Mouse (Mus musculus): ENCODE measurements around the gene F5. TPM values are rescaled to one million over a fixed set of nuclear protein-coding genes. Genes with fewer than 3 reads are reported as not detected.

F5 gene
- total RNA-seq, 2 experiments from 2014 or later = 1.7 to 2.6 TPM

GRCm38 (mm10) chr1:164154983-164155382, 3.3 kb downstream of the F5 start:
- DNase-seq = no peak
- intact Hi-C loops (cut with DNase I) = no loop called here

- intact Hi-C loops (cut with DNase I) = no loop called here
- no peak for DNase-seq
Observed at GRCm38 (mm10) chr1:164158571-164158970, 6.9 kb downstream of the F5 start.

- intact Hi-C loops (cut with DNase I) = no loop called here
- no peak for DNase-seq
Observed at GRCm38 (mm10) chr1:164159781-164160180, 8.1 kb downstream of the F5 start.

GRCm38 (mm10) chr1:164162745-164163144, 11.1 kb downstream of the F5 start:
- DNase-seq = no peak
- intact Hi-C loops (cut with DNase I) = no loop called here

- DNase-seq = no peak
- intact Hi-C loops (cut with DNase I) = no loop called here
Observed at GRCm38 (mm10) chr1:164168818-164169217, 17.2 kb downstream of the F5 start.

- no peak for DNase-seq
- intact Hi-C loops (cut with DNase I) = no loop called here
Observed at GRCm38 (mm10) chr1:164170434-164170833, 18.8 kb downstream of the F5 start.

GRCm38 (mm10) chr1:164173145-164173544, 21.5 kb downstream of the F5 start:
- no peak for DNase-seq
- intact Hi-C loops (cut with DNase I) = no loop called here

GRCm38 (mm10) chr1:164176856-164177255, 25.2 kb downstream of the F5 start:
- intact Hi-C loops (cut with DNase I) = no loop called here
- DNase-seq = no peak

- DNase-seq = no peak
- intact Hi-C loops (cut with DNase I) = no loop called here
Observed at GRCm38 (mm10) chr1:164178429-164178828, 26.8 kb downstream of the F5 start.

GRCm38 (mm10) chr1:164184142-164184870, 32.7 kb downstream of the F5 start:
- intact Hi-C loops (cut with DNase I) = loop anchor here (5.0 kb wide), 1 partner anchor 177 kb away; no protein-coding TSS in a partner anchor
- peak; percentile 55 to 61 for DNase-seq

GRCm38 (mm10) chr1:164184871-164185223, 33.2 kb downstream of the F5 start:
- intact Hi-C loops (cut with DNase I) = loop anchor here (5.0 kb wide), 1 partner anchor 178 kb away; no protein-coding TSS in a partner anchor
- no peak for DNase-seq

GRCm38 (mm10) chr1:164185316-164185715, 33.7 kb downstream of the F5 start:
- intact Hi-C loops (cut with DNase I) = no loop called here
- DNase-seq = no peak

- intact Hi-C loops (cut with DNase I) = no loop called here
- DNase-seq = no peak
Observed at GRCm38 (mm10) chr1:164187002-164187560, 35.4 kb downstream of the F5 start.

GRCm38 (mm10) chr1:164199551-164199950, 47.9 kb downstream of the F5 start:
- intact Hi-C loops (cut with DNase I) = no loop called here
- no peak for DNase-seq

- DNase-seq = no peak
- intact Hi-C loops (cut with DNase I) = no loop called here
Observed at GRCm38 (mm10) chr1:164208437-164208836, 56.8 kb downstream of the F5 start.

- intact Hi-C loops (cut with DNase I) = no loop called here
- DNase-seq = no peak
Observed at GRCm38 (mm10) chr1:164210899-164211298, 59.3 kb downstream of the F5 start.

- intact Hi-C loops (cut with DNase I) = no loop called here
- DNase-seq = no peak
Observed at GRCm38 (mm10) chr1:164212686-164213085, 61.0 kb downstream of the F5 start.

GRCm38 (mm10) chr1:164214190-164214589, 62.6 kb downstream of the F5 start:
- intact Hi-C loops (cut with DNase I) = no loop called here
- no peak for DNase-seq

- intact Hi-C loops (cut with DNase I) = no loop called here
Observed at GRCm38 (mm10) chr1:164215097-164215496, 63.5 kb downstream of the F5 start.

GRCm38 (mm10) chr1:164215540-164215939, 63.9 kb downstream of the F5 start:
- intact Hi-C loops (cut with DNase I) = no loop called here

More at GRCm38 (mm10) chr1:164215097-164215496, 63.5 kb downstream of the F5 start:
- DNase-seq = no peak

GRCm38 (mm10) chr1:164217791-164218685, 66.4 kb downstream of the F5 start:
- intact Hi-C loops (cut with DNase I) = no loop called here
- peak in 1 of 2 experiments; percentile 4 for DNase-seq

More at GRCm38 (mm10) chr1:164215540-164215939, 63.9 kb downstream of the F5 start:
- no peak for DNase-seq
